23 mouse cellular contexts compared by ENCODE assay signal in genomic region chr16:26612499-26613220, GRCm38 (mm10). TPM values are rescaled to one million over a fixed set of nuclear protein-coding genes. Genes with fewer than 3 reads are reported as not detected.
DNase-seq lines count a peak whose midpoint lies in the region; ATAC-seq lines count a peak whose summit lies in the region.
"Had no signal": no experiment of that assay in that cellular context is flagged by ENCODE, and none has a peak within 500 bp of the region (broad histone marks: within the 10 kb centered on the region; RNA-seq: fewer than 3 reads in every experiment).

No protein-coding gene starts in this region.

- ATAC-seq in hindbrain, embryonic 16.5 days, result peak; percentile 45; the same call in 1 of the 2 replicates
- no peak for ATAC-seq in hindbrain, embryonic 11.5 days (ENCODE audit: low FRiP score)
- no peak for ATAC-seq in lung, embryonic 16.5 days (ENCODE audit: low read depth)
- ATAC-seq: CD4-positive, CD25-positive, alpha-beta regulatory T cell, adult 4 months; inflammation-experienced regulatory T-cells, adult 6 months; liver, postnatal 0 days; Patski had no signal

- H3K4me3 ChIP-seq in hindbrain, embryonic 16.5 days (ENCODE audit: low read length), result no peak overlapping the region
- H3K4me3 ChIP-seq in hindbrain, embryonic 11.5 days (ENCODE audit: low read depth, low read length), result no peak overlapping the region
- H3K4me3 ChIP-seq in lung, embryonic 16.5 days (ENCODE audit: low read length), result no peak overlapping the region
- H3K4me3 ChIP-seq: forebrain, embryonic 10.5 days; limb, embryonic 10.5 days; megakaryocyte, embryonic 14.5 days; neural tube, embryonic 15.5 days had no signal

- H3K9me3 ChIP-seq in hindbrain, embryonic 16.5 days (ENCODE audit: control insufficient read depth, low read length), result no peaks in the 10 kb centered on the region
- H3K9me3 ChIP-seq in hindbrain, embryonic 11.5 days (ENCODE audit: control insufficient read depth, low read length), result no peaks in the 10 kb centered on the region
- no peaks in the 10 kb centered on the region for H3K9me3 ChIP-seq in lung, embryonic 16.5 days (ENCODE audit: control insufficient read depth, low read length)
- H3K9me3 ChIP-seq: forebrain, embryonic 10.5 days; limb, embryonic 10.5 days; megakaryocyte, embryonic 14.5 days; neural tube, embryonic 15.5 days had no signal

- H3K4me2 ChIP-seq in hindbrain, embryonic 16.5 days (ENCODE audit: low read length), result no peak overlapping the region
- H3K4me2 ChIP-seq in hindbrain, embryonic 11.5 days (replicated peaks; ENCODE audit: low read depth, low read length), result no peak overlapping the region
- H3K4me2 ChIP-seq in lung, embryonic 16.5 days (ENCODE audit: low read depth, low read length), result no peak overlapping the region
- H3K4me2 ChIP-seq: neural tube, embryonic 15.5 days had no signal

- H3K27me3 ChIP-seq in hindbrain, embryonic 16.5 days (replicated peaks; ENCODE audit: control insufficient read depth, insufficient read depth, low read length), result no peaks in the 10 kb centered on the region
- H3K27me3 ChIP-seq in hindbrain, embryonic 11.5 days (ENCODE audit: control insufficient read depth, insufficient read depth, low read length), result no peaks in the 10 kb centered on the region
- H3K27me3 ChIP-seq in lung, embryonic 16.5 days (ENCODE audit: control insufficient read depth, insufficient read depth, low read depth, low read length), result no peaks in the 10 kb centered on the region
- H3K27me3 ChIP-seq: megakaryocyte, embryonic 14.5 days; neural tube, embryonic 15.5 days; Patski had no signal

- no peak overlapping the region for H3K9ac ChIP-seq in hindbrain, embryonic 16.5 days (ENCODE audit: low read depth, low read length)
- no peak overlapping the region for H3K9ac ChIP-seq in hindbrain, embryonic 11.5 days (ENCODE audit: low read depth, low read length)
- H3K9ac ChIP-seq in lung, embryonic 16.5 days (ENCODE audit: low read length), result no peak overlapping the region
- H3K9ac ChIP-seq: liver, postnatal 0 days; neural tube, embryonic 15.5 days had no signal

- H3K4me1 ChIP-seq in hindbrain, embryonic 16.5 days (ENCODE audit: control insufficient read depth, insufficient read depth, low read depth, low read length), result no peaks in the 10 kb centered on the region
- H3K4me1 ChIP-seq in hindbrain, embryonic 11.5 days (replicated peaks; ENCODE audit: control insufficient read depth, insufficient read depth, low read length), result no peaks in the 10 kb centered on the region
- no peaks in the 10 kb centered on the region for H3K4me1 ChIP-seq in lung, embryonic 16.5 days (replicated peaks; ENCODE audit: control insufficient read depth, insufficient read depth, low read length)
- H3K4me1 ChIP-seq: forebrain, embryonic 10.5 days; limb, embryonic 10.5 days; megakaryocyte, embryonic 14.5 days; neural tube, embryonic 15.5 days had no signal

- H3K27ac ChIP-seq in hindbrain, embryonic 16.5 days (ENCODE audit: low read depth, low read length), result no peak overlapping the region
- H3K27ac ChIP-seq in hindbrain, embryonic 11.5 days (ENCODE audit: low read depth, low read length), result no peak overlapping the region
- peak overlapping the region; percentile 12; the same call in 1 of the 2 replicates for H3K27ac ChIP-seq in lung, embryonic 16.5 days (ENCODE audit: low read length)
- H3K27ac ChIP-seq: forebrain, embryonic 10.5 days; limb, embryonic 10.5 days; neural tube, embryonic 15.5 days had no signal

- DNase-seq in cerebellum, adult 18-20 months, result peak; percentile 19 to 21
- no peak for DNase-seq in cerebellum, adult 11-12 months
- no peak for DNase-seq in hindbrain, embryonic 11.5 days (ENCODE audit: low spot score)
- no peak for DNase-seq in lung, postnatal 25 days (ENCODE audit: low spot score)
- peak; percentile 39 for DNase-seq in right cerebral cortex, postnatal 14 days
- no peak for DNase-seq in ovary, postnatal 14 days (ENCODE audit: low spot score)
- DNase-seq: adrenal gland, postnatal 10 days; gastrocnemius, postnatal 25 days; kidney, adult 8-10 months; kidney, postnatal 14 days; liver, postnatal 0 days; lung, postnatal 14 days; midbrain, embryonic 14.5 days; thymus, postnatal 36 days had no signal

- 77% methylated on average over 10 of the region's 10 CpGs for WGBS in hindbrain, embryonic 16.5 days
- WGBS in hindbrain, embryonic 11.5 days, result 88% methylated on average over 10 of the region's 10 CpGs
- 84% methylated on average over 10 of the region's 10 CpGs for WGBS in lung, embryonic 16.5 days

- no peaks in the 10 kb centered on the region for H3K36me3 ChIP-seq in hindbrain, embryonic 16.5 days (ENCODE audit: control insufficient read depth, insufficient read depth, low read length)
- H3K36me3 ChIP-seq in hindbrain, embryonic 11.5 days (ENCODE audit: control insufficient read depth, insufficient read depth, low read length), result no peaks in the 10 kb centered on the region
- no peaks in the 10 kb centered on the region for H3K36me3 ChIP-seq in lung, embryonic 16.5 days (ENCODE audit: control insufficient read depth, insufficient read depth, low read length)
- H3K36me3 ChIP-seq: forebrain, embryonic 10.5 days; limb, embryonic 10.5 days; neural tube, embryonic 15.5 days had no signal

RNA-seq across cellular contexts. Expression of gene Il1rap, which starts 31.2 kb away (rescaled TPM):
- 13.0 and 13.6 TPM in 2 replicates for polyA plus RNA-seq in hindbrain, embryonic 16.5 days (2015; fragmentation: Nextera tagmentation; extraction: Ambion mirVana)
- 5.4 and 5.9 TPM in 2 replicates for polyA plus RNA-seq in hindbrain, embryonic 11.5 days (2014; fragmentation: Nextera tagmentation; extraction: Ambion mirVana)
- 14.5 and 16.1 TPM in 2 replicates for polyA plus RNA-seq in lung, embryonic 16.5 days (2015; fragmentation: Nextera tagmentation; extraction: Ambion mirVana)

Comparison
In these comparisons a context has a peak if more than half of its experiments do, and no peak if none do; other contexts are left out.
1. DNase-seq: peak in cerebellum, adult 18-20 months (2 of 2) and right cerebral cortex, postnatal 14 days (single experiment); none in cerebellum, adult 11-12 months (single experiment), hindbrain, embryonic 11.5 days (single experiment), lung, postnatal 25 days (single experiment) and ovary, postnatal 14 days (single experiment).